Mouse (Mus musculus) CH12.LX (cell line): Measurements from ENCODE around the gene Gbp5. TPM values are rescaled to one million over a fixed set of nuclear protein-coding genes. Genes with fewer than 3 reads are reported as not detected.

ENCODE experiments used
- DNase-seq: peaks from one replicate; pipeline ENCODE4 v3.0.0-alpha.2; 2013; ENCODE audit errors: extremely low read depth
- H3K27ac ChIP-seq: 2 replicates; pipeline ENCODE4 v1.5.1; 2012; ENCODE audit warnings: low read depth, mild to moderate bottlenecking, control low read depth, moderate library complexity; ENCODE audit not compliant: insufficient read depth
- H3K27me3 ChIP-seq: replicated peaks from 2 replicates; pipeline ENCODE3; 2012; ENCODE audit warnings: inconsistent platforms
- H3K36me3 ChIP-seq, 2 experiments: replicated peaks in 1 of 2; 2 replicates each; pipeline versions ENCODE3 to v1.6.1; 2012; ENCODE audit warnings: inconsistent platforms in 1 of 2, low read length in 1 of 2, mild to moderate bottlenecking in 1 of 2, mixed read lengths in 1 of 2, moderate library complexity in 1 of 2; ENCODE audit not compliant: control insufficient read depth in 1 of 2, insufficient read depth in 1 of 2
- H3K4me1 ChIP-seq, 2 experiments: 2 replicates each; pipeline ENCODE4 v1.6.1; 2012; ENCODE audit warnings: inconsistent platforms in 1 of 2, moderate library complexity in 1 of 2; ENCODE audit not compliant: insufficient read depth in 2 of 2, control insufficient read depth in 1 of 2
- H3K4me2 ChIP-seq: 2 replicates; pipeline ENCODE4 v1.6.1; 2012; ENCODE audit warnings: low read depth, mild to moderate bottlenecking, control low read depth; ENCODE audit not compliant: poor library complexity, insufficient read depth, severe bottlenecking
- H3K4me3 ChIP-seq, 3 experiments: fragments of 150-350 bp in 1 of 3; sonication (generic) in 1 of 3; replicated peaks in 1 of 3; 2 replicates each; pipeline versions ENCODE3 to v1.5.1; 2011 to 2012; ENCODE audit warnings: low read depth in 2 of 3, low read length in 2 of 3, mild to moderate bottlenecking in 2 of 3, moderate library complexity in 2 of 3, control low read depth in 1 of 3, improper control_type of control experiment in 1 of 3, inconsistent platforms in 1 of 3, mixed read lengths in 1 of 3; ENCODE audit not compliant: poor library complexity in 1 of 3
- H3K79me2 ChIP-seq: replicated peaks from 2 replicates; pipeline ENCODE4 v1.6.1; 2012; ENCODE audit warnings: mild to moderate bottlenecking, moderate library complexity; ENCODE audit not compliant: control insufficient read depth, poor library complexity, insufficient read depth, severe bottlenecking; ENCODE audit errors: extremely low read depth
- H3K9ac ChIP-seq: 2 replicates; pipeline ENCODE4 v1.6.1; 2012; ENCODE audit warnings: low read depth, mild to moderate bottlenecking, control low read depth, moderate library complexity; ENCODE audit not compliant: insufficient read depth
- H3K9me3 ChIP-seq: replicated peaks from 2 replicates; pipeline ENCODE3; 2012; ENCODE audit warnings: low read length, inconsistent platforms, mixed read lengths
- CHD1 ChIP-seq: IDR thresholded peaks from 2 replicates; pipeline ENCODE4 v1.6.1; 2012; ENCODE audit warnings: low read depth, low read length, improper control_type of control experiment, inconsistent platforms
- ETS1 ChIP-seq: conservative IDR thresholded peaks from 2 replicates; pipeline ENCODE4 v1.6.1; 2012; ENCODE audit warnings: low read depth, mild to moderate bottlenecking, inconsistent platforms, low read length, improper control_type of control experiment, moderate library complexity
- KAT2A ChIP-seq: IDR thresholded peaks from 2 replicates; pipeline ENCODE4 v1.6.1; 2012; ENCODE audit warnings: low read length, improper control_type of control experiment, inconsistent platforms; ENCODE audit not compliant: insufficient replicate concordance
- MXI1 ChIP-seq: IDR thresholded peaks from 2 replicates; pipeline ENCODE4 v1.6.1; 2011; ENCODE audit warnings: mild to moderate bottlenecking, low read depth, low read length, improper control_type of control experiment
- MYC ChIP-seq: IDR thresholded peaks from 2 replicates; pipeline ENCODE4 v1.6.1; 2011; ENCODE audit warnings: low read depth, mild to moderate bottlenecking, improper control_type of control experiment, low read length
- POLR2AphosphoS2 ChIP-seq: IDR thresholded peaks from 2 replicates; pipeline ENCODE4 v1.6.1; 2011; ENCODE audit warnings: low read depth, low read length, improper control_type of control experiment
- TCF12 ChIP-seq: IDR thresholded peaks from 2 replicates; pipeline ENCODE4 v1.6.1; 2014; ENCODE audit warnings: low read depth, mild to moderate bottlenecking, inconsistent platforms, low read length, improper control_type of control experiment
- ZMIZ1 ChIP-seq: IDR thresholded peaks from 2 replicates; pipeline ENCODE4 v1.6.1; 2012; ENCODE audit warnings: low read depth, mild to moderate bottlenecking, inconsistent platforms, low read length, improper control_type of control experiment
- ZNF384 ChIP-seq: IDR thresholded peaks from 2 replicates; pipeline ENCODE4 v1.6.1; 2012; ENCODE audit warnings: low read depth, low read length, improper control_type of control experiment, inconsistent platforms
- dilution Hi-C: fragments of 300-500 bp; cut with MboI; formaldehyde crosslinking; loops from 2 replicates; pipeline ENCODE4 v1.14.3; 2020; ENCODE audit warnings: low sequenced_read_pairs; ENCODE audit not compliant: extremely low pct_unique_long_range_greater_than_20kb, extremely low pct_ligation_motif_present
- in situ Hi-C: fragments of 300-500 bp; cut with MboI; formaldehyde crosslinking; loops from 3 replicates; pipeline ENCODE4 v1.14.3; 2019; ENCODE audit warnings: low sequenced_read_pairs, low pct_ligation_motif_present, low pct_unique_long_range_greater_than_20kb, mixed read lengths
- polyA plus RNA-seq: library from polyadenylated mRNA; unstranded; fragments of >175 nt; gene quantifications from 2 replicates; pipeline ENCODE4 v1.2.1, GENCODE M21; 2012; ENCODE audit warnings: low read depth; ENCODE audit not compliant: insufficient read length
- total RNA-seq, 2 experiments: library from RNA; depleted of rRNA; stranded (reverse); fragments of 300-350 nt in 1 of 2; fragments of >200 nt in 1 of 2; gene quantifications; 2 replicates each; pipeline ENCODE4 v1.2.3; 2012 to 2014

The Gbp5 gene
- total and polyA plus RNA-seq, 3 experiments, result 1.3 to 16.1 (median 4.8) TPM

GRCm38 (mm10) chr3:142498941-142499340, 5.2 kb downstream of the Gbp5 start:
- peaks cover 18 to 44% of the 10 kb centered on the region in 2 experiments for H3K4me1 ChIP-seq
- TF ChIP-seq TCF12 (no peak), KAT2A (no peak), MYC (no peak), MXI1 (no peak)
- TF ChIP-seq, all 38 proteins: peak for 0
- Histone ChIP-seq H3K9me3 (no peaks in the 10 kb centered on the region), H3K9ac (no peak overlapping the region), H3K27ac (no peak overlapping the region), H3K36me3 (peaks cover 13 to 29% of the 10 kb centered on the region in 2 experiments), H3K27me3 (no peaks in the 10 kb centered on the region), H3K79me2 (peaks cover 2% of the 10 kb centered on the region; the same call in 1 of the 2 replicates), H3K4me3 (no peak overlapping the region), H3K4me2 (no peak overlapping the region; the same call in 1 of the 2 replicates)
- dilution Hi-C loops (loop anchor here (25.0 kb wide), 1 partner anchor 213 kb away; the partner anchor contains the start of gene Kyat3), in situ Hi-C loops (no loop called here)
- DNase-seq, result no peak

- DNase-seq, result no peak
- no peak for TF ChIP-seq POLR2AphosphoS2
- no peak for TF ChIP-seq CHD1
- TF ChIP-seq ETS1, result no peak
- no peak for TF ChIP-seq ZMIZ1
- Histone ChIP-seq H3K79me2 (no peaks in the 10 kb centered on the region), H3K9me3 (peaks cover 3% of the 10 kb centered on the region), H3K9ac (no peak overlapping the region), H3K36me3 (no peaks in the 10 kb centered on the region), H3K4me2 (no peak overlapping the region), H3K4me1 (peaks cover 14 to 36% of the 10 kb centered on the region in 2 experiments; a peak in 3 of 4 replicates), H3K27ac (no peak overlapping the region), H3K27me3 (no peaks in the 10 kb centered on the region), H3K4me3 (no peak overlapping the region)
- dilution Hi-C loops (no loop called here), in situ Hi-C loops (no loop called here)
Measured at GRCm38 (mm10) chr3:142528116-142528515, 34.3 kb downstream of the Gbp5 start.

- Histone ChIP-seq H3K4me2 (peak overlapping the region; percentile 30), H3K79me2 (no peaks in the 10 kb centered on the region), H3K27ac (no peak overlapping the region), H3K4me3 (peak overlapping the region; percentile 42 to 80 (median 59)), H3K4me1 (peaks cover 14 to 40% of the 10 kb centered on the region in 2 experiments; a peak in 3 of 4 replicates), H3K9me3 (peaks cover 3% of the 10 kb centered on the region), H3K36me3 (no peaks in the 10 kb centered on the region), H3K9ac (peak overlapping the region; percentile 34), H3K27me3 (no peaks in the 10 kb centered on the region)
- dilution Hi-C loops (no loop called here), in situ Hi-C loops (no loop called here)
- TF ChIP-seq ZNF384 (peak; percentile 80), ETS1 (no peak)
- no peak for DNase-seq
Measured at GRCm38 (mm10) chr3:142529597-142529996, 35.8 kb downstream of the Gbp5 start.
